Mouse (Mus musculus): ENCODE data around the gene Shc4.

Shc4 gene

DNA sequence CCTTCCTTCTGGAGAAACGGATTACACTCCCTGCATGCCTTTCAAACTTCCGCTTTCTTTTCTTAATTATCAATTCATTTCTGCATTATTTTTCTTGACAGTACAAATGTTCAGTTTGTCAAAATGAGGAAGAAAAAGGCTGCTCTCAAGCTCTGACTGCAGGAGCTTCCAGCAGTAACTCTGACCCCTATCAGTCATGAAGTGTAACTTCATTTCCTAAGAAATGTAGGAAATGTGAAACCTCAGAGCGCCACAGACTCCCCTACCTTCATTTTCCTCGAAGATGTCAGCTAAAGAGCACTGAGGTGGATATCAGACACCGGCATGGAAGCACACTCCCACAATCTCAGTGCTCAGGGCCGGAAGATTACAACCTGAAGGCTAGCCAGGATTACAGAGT lies 129.9 kb downstream of the Shc4 start:
- Histone ChIP-seq H3K27me3 (ENCODE audit: control insufficient read depth, insufficient read depth, low read length, poor library complexity, severe bottlenecking) (no peaks in the 10 kb centered on the region), H3K36me3 (ENCODE audit: control insufficient read depth, insufficient read depth, low read length, poor library complexity, severe bottlenecking) (0 out of 2 replicates have a peak, but pooled peaks cover 5% of the 10 kb centered on the region)
- no peak for DNase-seq (ENCODE audit: low read depth, low spot score)

DNA sequence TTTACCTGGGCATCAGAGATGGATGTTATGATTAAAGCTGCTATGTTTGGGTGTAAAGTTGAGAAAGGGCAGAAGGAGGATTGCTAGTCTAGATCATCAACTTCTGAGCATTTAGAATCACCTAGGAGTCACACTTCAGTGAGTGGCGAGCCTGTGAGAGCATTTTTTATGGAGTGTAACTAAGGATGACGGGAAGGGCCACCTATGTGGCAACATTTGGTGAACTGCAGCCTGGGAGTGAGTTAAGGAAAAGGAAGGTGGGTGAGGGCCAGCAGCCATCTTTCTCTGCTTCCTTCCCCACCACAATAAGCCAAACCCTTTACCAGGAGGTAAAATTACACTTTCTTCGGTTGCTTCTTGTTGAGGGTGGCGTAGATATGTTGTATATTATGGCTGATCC lies 132.1 kb downstream of the Shc4 start:
- no peak for DNase-seq (ENCODE audit: low read depth, low spot score)
- no peaks in the 10 kb centered on the region for H3K27me3 ChIP-seq (ENCODE audit: control insufficient read depth, insufficient read depth, low read length, poor library complexity, severe bottlenecking)
- peaks cover 11% of the 10 kb centered on the region for H3K36me3 ChIP-seq (ENCODE audit: control insufficient read depth, insufficient read depth, low read length, poor library complexity, severe bottlenecking)

- Histone ChIP-seq H3K36me3 (ENCODE audit: control insufficient read depth, insufficient read depth, low read length, poor library complexity, severe bottlenecking) (peaks cover 18% of the 10 kb centered on the region), H3K27me3 (ENCODE audit: control insufficient read depth, insufficient read depth, low read length, poor library complexity, severe bottlenecking) (no peaks in the 10 kb centered on the region)
- no peak for DNase-seq (ENCODE audit: low read depth, low spot score)
Measured at GRCm38 (mm10) chr2:125589287-125589686, 134.7 kb downstream of the Shc4 start.

DNA sequence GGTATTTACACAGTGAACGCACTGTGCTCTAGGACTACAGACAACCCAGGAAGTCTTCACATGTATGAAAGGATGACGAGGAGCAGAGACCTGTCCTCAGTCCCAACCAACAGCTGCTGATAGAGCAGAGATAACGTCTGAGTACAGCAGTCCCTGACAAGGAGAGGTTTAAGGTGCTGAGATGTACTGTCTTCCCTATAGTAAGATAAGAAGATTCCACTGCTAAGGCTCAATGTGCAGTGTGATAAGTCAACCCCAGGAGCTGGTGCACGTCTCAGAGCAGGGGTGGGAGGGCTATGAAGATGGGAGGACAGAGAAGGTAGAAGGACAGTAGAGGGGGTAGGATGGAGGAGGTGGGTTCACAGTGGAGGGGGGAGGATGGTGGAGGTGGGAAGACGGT lies 142.9 kb downstream of the Shc4 start:
- Histone ChIP-seq H3K36me3 (ENCODE audit: control insufficient read depth, insufficient read depth, low read length, poor library complexity, severe bottlenecking) (peaks cover 13% of the 10 kb centered on the region), H3K27me3 (ENCODE audit: control insufficient read depth, insufficient read depth, low read length, poor library complexity, severe bottlenecking) (no peaks in the 10 kb centered on the region)
- no peak for DNase-seq (ENCODE audit: low read depth, low spot score)

- no peak for DNase-seq (ENCODE audit: low read depth, low spot score)
- Histone ChIP-seq H3K27me3 (ENCODE audit: control insufficient read depth, insufficient read depth, low read length, poor library complexity, severe bottlenecking) (no peaks in the 10 kb centered on the region), H3K36me3 (ENCODE audit: control insufficient read depth, insufficient read depth, low read length, poor library complexity, severe bottlenecking) (peaks cover 8% of the 10 kb centered on the region)
Measured at GRCm38 (mm10) chr2:125577670-125578069, 146.3 kb downstream of the Shc4 start.

Data from splenic B cell, adult 2 months (primary cell).